Mouse (Mus musculus) lung, embryonic 15.5 days (tissue): ENCODE data around the gene Dynlt1f. TPM values are rescaled to one million over a fixed set of nuclear protein-coding genes. Genes with fewer than 3 reads are reported as not detected.
A peak's percentile ranks its signal among the peaks of the same experiment; 100 is the strongest.
"Not testable (repeated sequence)": the region's sequence is repeated elsewhere in the genome, so short reads cannot be mapped to it uniquely, and the experiment has no call there.

Experiments used
- ATAC-seq: fragments of 200-750 bp; cut with Nextera tagmentation; 2 replicates; pipeline ENCODE4 v1.8.0; 2017; ENCODE audit warnings: moderate number of reproducible peaks, borderline replicate concordance; ENCODE audit not compliant: low FRiP score, low TSS enrichment; ENCODE audit errors: extremely low read depth
- H3K27ac ChIP-seq: fragments of 300-500 bp; sonication (generic); 2 replicates; pipeline ENCODE4 v1.5.1; 2015; ENCODE audit warnings: moderate library complexity, mild to moderate bottlenecking, inconsistent platforms
- H3K27me3 ChIP-seq: fragments of 300-500 bp; sonication (generic); 2 replicates; pipeline ENCODE4 v1.6.1; 2015; ENCODE audit warnings: inconsistent platforms
- H3K36me3 ChIP-seq: fragments of 300-500 bp; sonication (generic); 2 replicates; pipeline ENCODE4 v1.6.1; 2015; ENCODE audit warnings: inconsistent platforms
- H3K4me1 ChIP-seq: fragments of 300-500 bp; sonication (generic); 2 replicates; pipeline ENCODE4 v1.6.1; 2015; ENCODE audit warnings: inconsistent platforms
- H3K4me2 ChIP-seq: fragments of 300-500 bp; sonication (generic); 2 replicates; pipeline ENCODE4 v1.6.1; 2015; ENCODE audit warnings: inconsistent platforms, mild to moderate bottlenecking, moderate library complexity
- H3K4me3 ChIP-seq: fragments of 300-500 bp; sonication (generic); 2 replicates; pipeline ENCODE4 v1.5.1; 2015; ENCODE audit warnings: mild to moderate bottlenecking, inconsistent platforms
- H3K9ac ChIP-seq: fragments of 300-500 bp; sonication (generic); 2 replicates; pipeline ENCODE4 v1.6.1; 2015; ENCODE audit warnings: inconsistent platforms
- H3K9me3 ChIP-seq: fragments of 300-500 bp; sonication (generic); 2 replicates; pipeline ENCODE4 v1.6.1; 2016; ENCODE audit warnings: inconsistent platforms
- WGBS: fragments of 180-500 bp; shearing (Covaris S2); methylation state at CpG from one replicate; pipeline ENCODE4 v1.1.7; 2015; 5-methylcytosine and 5-hydroxymethylcytosine counted together
- polyA plus RNA-seq: library from polyadenylated mRNA; unstranded; fragments of >200 nt; fragmentation: Nextera tagmentation; extraction: Ambion mirVana; gene quantifications from 2 replicates; pipeline ENCODE4 v1.2.1, GENCODE M21; 2015

The Dynlt1f gene
- polyA plus RNA-seq, 1 experiment from 2014 or later: 261 TPM

DNA sequence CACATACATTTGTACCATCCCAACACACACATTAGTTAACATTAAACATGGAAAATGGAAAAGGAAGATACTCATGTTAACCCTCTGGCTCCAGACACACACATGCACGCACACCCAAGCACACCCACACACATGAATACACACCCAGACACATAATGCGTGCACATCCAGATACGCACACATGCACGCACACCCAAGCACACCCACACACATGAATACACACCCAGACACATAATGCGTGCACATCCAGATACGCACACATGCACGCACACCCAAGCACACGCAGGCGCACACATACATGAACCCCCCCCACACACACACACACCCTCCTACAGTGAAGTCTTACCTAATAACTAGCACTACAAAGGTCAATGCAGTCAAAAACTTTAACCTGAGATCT, 39.0 kb downstream of the Dynlt1f start:
- H3K4me3 ChIP-seq, H3K9me3 ChIP-seq, H3K36me3 ChIP-seq, H3K27ac ChIP-seq, H3K4me1 ChIP-seq, H3K27me3 ChIP-seq, H3K9ac ChIP-seq, H3K4me2 ChIP-seq, ATAC-seq: not testable (repeated sequence)
- WGBS: 95% methylated on average over 9 of the region's 9 CpGs

- H3K9me3 ChIP-seq, H3K27me3 ChIP-seq, H3K27ac ChIP-seq, H3K36me3 ChIP-seq, ATAC-seq, H3K4me1 ChIP-seq, H3K4me3 ChIP-seq, H3K9ac ChIP-seq, H3K4me2 ChIP-seq: not testable (repeated sequence)
- WGBS: 57% methylated on average over 5 of the region's 9 CpGs
Observed at GRCm38 (mm10) chr17:6614316-6614715, 41.4 kb downstream of the Dynlt1f start.

DNA sequence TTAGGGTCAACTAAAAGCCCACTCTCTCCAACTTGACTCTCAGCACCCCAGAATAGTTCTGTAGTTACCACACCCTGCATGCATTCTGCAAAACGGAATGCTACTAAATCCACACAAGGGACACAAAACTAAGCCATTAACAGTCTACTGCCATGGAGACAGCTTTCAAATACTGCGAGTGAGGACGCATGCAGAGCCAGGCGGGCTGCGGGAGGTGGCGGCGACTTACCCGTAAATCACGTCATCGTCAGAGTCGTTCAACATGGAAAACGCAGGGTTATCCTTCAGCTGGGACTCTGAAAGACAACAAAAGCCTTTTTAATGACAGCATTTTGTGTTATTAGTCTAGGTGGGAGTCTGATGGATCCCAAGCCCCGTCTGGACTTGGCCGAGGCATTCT, 42.2 kb downstream of the Dynlt1f start:
- not testable (repeated sequence) for H3K4me3 ChIP-seq, H3K9ac ChIP-seq, H3K27ac ChIP-seq, H3K9me3 ChIP-seq, H3K36me3 ChIP-seq, H3K4me1 ChIP-seq, ATAC-seq, H3K27me3 ChIP-seq, H3K4me2 ChIP-seq
- WGBS: 83% methylated on average over 12 of the region's 14 CpGs

DNA sequence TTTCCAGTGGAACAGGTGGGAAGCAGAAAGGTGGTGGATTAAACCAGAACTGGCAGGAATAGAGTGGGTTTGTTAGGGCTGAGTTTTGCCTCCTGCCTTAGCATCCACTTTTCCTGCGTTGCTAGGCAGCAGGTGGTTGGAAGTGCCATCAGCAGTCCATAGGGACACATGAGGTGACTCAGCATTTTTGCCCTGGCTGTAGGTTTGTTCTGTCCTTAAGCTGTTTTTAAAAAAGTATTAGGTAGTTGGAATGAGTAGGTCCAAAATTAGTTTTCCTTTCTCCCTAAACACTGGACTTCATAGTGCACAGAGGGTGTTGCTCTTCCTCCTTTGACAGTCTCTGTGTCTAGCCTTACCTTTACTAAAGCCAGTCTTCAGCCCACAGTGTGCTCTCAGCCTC, 50.4 kb downstream of the Dynlt1f start:
- WGBS: 67% methylated on average over 1 of the region's 1 CpGs
- H3K36me3 ChIP-seq, H3K27ac ChIP-seq, H3K4me2 ChIP-seq, H3K27me3 ChIP-seq, H3K9ac ChIP-seq, H3K9me3 ChIP-seq, ATAC-seq, H3K4me1 ChIP-seq, H3K4me3 ChIP-seq: not testable (repeated sequence)

DNA sequence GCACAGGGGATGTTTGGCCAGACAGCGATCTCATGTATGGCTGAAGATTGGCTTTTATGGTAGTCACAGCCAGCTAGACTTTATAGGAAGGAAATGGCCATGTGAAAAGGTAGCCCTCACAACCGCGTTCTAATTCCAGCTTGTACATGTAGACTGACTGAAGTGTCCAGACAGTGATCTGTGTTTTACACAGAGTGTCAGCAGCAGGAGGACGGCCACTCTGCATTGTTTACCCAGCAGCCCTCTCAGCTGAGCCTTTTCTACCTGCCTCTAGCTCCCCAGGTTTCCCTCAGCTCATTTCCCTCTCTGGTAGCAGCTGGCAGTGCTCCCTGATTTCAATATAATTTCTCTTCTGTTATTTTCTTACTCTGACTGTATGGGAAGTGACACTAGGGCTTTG, 53.5 kb downstream of the Dynlt1f start:
- 2% methylated on average over 3 of the region's 4 CpGs for WGBS
- H3K4me1 ChIP-seq, H3K9me3 ChIP-seq, ATAC-seq, H3K4me3 ChIP-seq, H3K27me3 ChIP-seq, H3K9ac ChIP-seq, H3K36me3 ChIP-seq, H3K27ac ChIP-seq: not testable (repeated sequence)
- peak overlapping the region; percentile 39 for H3K4me2 ChIP-seq

DNA sequence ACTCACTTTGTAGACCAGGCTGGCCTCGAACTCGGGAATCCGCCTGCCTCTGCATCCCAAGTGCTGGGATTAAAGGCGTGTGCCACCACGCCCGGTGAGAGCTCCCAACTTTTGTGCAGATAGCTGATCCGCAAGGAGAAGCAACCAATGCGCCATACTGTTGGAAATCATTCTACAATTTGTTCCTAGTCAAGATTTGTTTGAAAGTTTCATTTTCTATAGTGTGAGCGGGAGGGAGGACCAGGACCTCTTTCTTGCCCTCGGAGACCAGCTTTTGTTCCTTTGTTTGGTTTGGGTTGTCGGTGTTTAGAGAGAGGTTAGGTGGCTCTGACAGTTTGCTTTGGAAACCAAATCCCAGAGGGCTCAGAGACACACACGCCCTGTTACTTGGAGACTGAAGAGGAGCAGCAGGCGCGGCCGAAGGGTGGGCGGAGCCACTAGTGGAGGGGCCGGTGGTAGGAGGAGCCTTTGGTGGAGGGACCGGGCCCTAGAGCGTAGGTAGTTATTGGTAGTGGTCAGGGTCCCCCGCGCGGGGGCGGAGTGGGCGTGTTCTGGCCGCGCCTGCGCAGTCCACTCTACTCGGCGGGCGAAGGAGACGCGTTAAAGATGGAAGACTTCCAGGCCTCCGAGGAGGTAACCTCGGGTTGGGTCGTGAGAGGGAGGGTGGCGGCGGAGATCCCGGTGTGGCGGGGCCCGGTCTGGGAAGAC, 54.3 kb downstream of the Dynlt1f start, which contains the start of gene Dynlt1c:
TSS of gene Dynlt1c (plus strand) at position 468 of the 708 bp plus-strand sequence.
- not testable (repeated sequence) for H3K9me3 ChIP-seq
- WGBS: 7% methylated on average over 32 of the region's 40 CpGs

GRCm38 (mm10) chr17:6600216-6600911, 55.3 kb downstream of the Dynlt1f start:
- H3K27ac ChIP-seq, H3K27me3 ChIP-seq, ATAC-seq, H3K9ac ChIP-seq, H3K4me3 ChIP-seq, H3K4me2 ChIP-seq, H3K4me1 ChIP-seq, H3K36me3 ChIP-seq, H3K9me3 ChIP-seq: not testable (repeated sequence)
- WGBS: 80% methylated on average over 5 of the region's 8 CpGs

More for the DNA sequence above, 54.3 kb downstream of the Dynlt1f start, which contains the start of gene Dynlt1c:
- H3K4me2 ChIP-seq: peak within 1 kb of the TSS; percentile 44
- peak; percentile 97 for ATAC-seq
- H3K9ac ChIP-seq, H3K4me1 ChIP-seq, H3K36me3 ChIP-seq, H3K27me3 ChIP-seq: not testable (repeated sequence)
- peak within 1 kb of the TSS; percentile 79 for H3K27ac ChIP-seq
- peak within 1 kb of the TSS; percentile 38 for H3K4me3 ChIP-seq

DNA sequence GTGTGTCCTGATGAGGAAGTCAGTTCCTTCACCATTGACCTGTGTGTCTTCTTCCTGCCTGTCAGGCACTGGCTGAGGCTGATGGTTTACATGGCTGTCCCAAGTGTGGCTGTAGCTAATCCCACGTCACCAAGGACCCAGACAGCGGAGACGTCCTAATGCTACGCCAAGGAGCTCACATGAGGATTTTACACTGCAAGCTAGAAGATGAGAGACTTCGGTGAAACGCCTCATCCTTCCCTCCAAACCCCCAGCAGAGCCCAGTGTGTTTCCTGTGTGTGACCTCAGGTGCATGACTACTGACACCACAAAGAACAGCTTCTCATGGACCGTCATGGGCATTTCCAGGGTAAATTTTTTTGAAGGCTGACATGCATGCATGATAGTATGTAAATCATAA, 57.3 kb downstream of the Dynlt1f start:
- H3K27me3 ChIP-seq, H3K9ac ChIP-seq, H3K4me2 ChIP-seq, ATAC-seq, H3K9me3 ChIP-seq, H3K4me1 ChIP-seq, H3K36me3 ChIP-seq, H3K27ac ChIP-seq, H3K4me3 ChIP-seq: not testable (repeated sequence)
- 81% methylated on average over 7 of the region's 7 CpGs for WGBS

Other genes starting within 250 kb of the Dynlt1f start
- 471 and 517 TPM in 2 replicates for gene Dynlt1b, start 225.8 kb downstream of the Dynlt1f start, polyA plus RNA-seq
- gene Dynlt1c, start 54.2 kb downstream of the Dynlt1f start, polyA plus RNA-seq: 34.2 and 36.9 TPM in 2 replicates
- gene Sytl3, start 3.2 kb upstream of the Dynlt1f start, polyA plus RNA-seq: 0.44 and 1.1 TPM in 2 replicates
- 125 and 140 TPM in 2 replicates for gene Ezr, start 126.9 kb upstream of the Dynlt1f start, polyA plus RNA-seq